Mouse (Mus musculus) lung, postnatal 0 days (tissue): Measurements from ENCODE around the gene Atp10a. TPM values are rescaled to one million over a fixed set of nuclear protein-coding genes. Genes with fewer than 3 reads are reported as not detected.

Source experiments
- ATAC-seq: fragments of 200-750 bp; cut with Nextera tagmentation; 2 replicates; pipeline ENCODE4 v1.8.0; 2017; ENCODE audit warnings: moderate library complexity
- DNase-seq: peaks from one replicate; pipeline ENCODE4 v3.0.0-alpha.2; 2016; ENCODE audit warnings: low spot score
- H3K27ac ChIP-seq: fragments of 300-500 bp; sonication (generic); 2 replicates; pipeline ENCODE4 v1.5.1; 2014; ENCODE audit warnings: antibody characterized with exemption, mild to moderate bottlenecking, low read length, mixed read lengths
- H3K27me3 ChIP-seq: fragments of 300-500 bp; sonication (generic); replicated peaks from 2 replicates; pipeline ENCODE4 v1.6.1; 2014; ENCODE audit warnings: low read length, mixed read lengths; ENCODE audit not compliant: insufficient read depth
- H3K36me3 ChIP-seq: fragments of 300-500 bp; sonication (generic); 2 replicates; pipeline ENCODE4 v1.6.1; 2014; ENCODE audit warnings: low read length, mixed read lengths; ENCODE audit not compliant: insufficient read depth
- H3K4me1 ChIP-seq: fragments of 300-500 bp; sonication (generic); 2 replicates; pipeline ENCODE4 v1.6.1; 2014; ENCODE audit warnings: antibody characterized with exemption, low read depth, low read length, mixed read lengths; ENCODE audit not compliant: insufficient read depth
- H3K4me2 ChIP-seq: fragments of 300-500 bp; sonication (generic); replicated peaks from 2 replicates; pipeline ENCODE4 v1.6.1; 2014; ENCODE audit warnings: low read depth, mild to moderate bottlenecking, low read length, moderate library complexity, mixed read lengths
- H3K4me3 ChIP-seq: fragments of 300-500 bp; sonication (generic); 2 replicates; pipeline ENCODE4 v1.5.1; 2014; ENCODE audit warnings: low read depth, low read length
- H3K9ac ChIP-seq: fragments of 300-500 bp; sonication (generic); replicated peaks from 2 replicates; pipeline ENCODE4 v1.6.1; 2014; ENCODE audit warnings: low read depth, mild to moderate bottlenecking
- H3K9me3 ChIP-seq: fragments of 300-500 bp; sonication (generic); 2 replicates; pipeline ENCODE4 v1.6.1; 2016; ENCODE audit warnings: low read length, mixed read lengths
- CTCF ChIP-seq: IDR thresholded peaks from 2 replicates; pipeline ENCODE4 v1.5.1; 2016; ENCODE audit warnings: antibody characterized with exemption, mild to moderate bottlenecking
- EP300 ChIP-seq: IDR thresholded peaks from 2 replicates; pipeline ENCODE4 v1.6.1; 2016; ENCODE audit warnings: antibody characterized with exemption, mild to moderate bottlenecking, control low read depth
- WGBS: fragments of 180-500 bp; shearing (Covaris S2); extraction: QIAGEN DNeasy Blood & Tissue Kit; methylation state at CpG from one replicate; pipeline ENCODE4 v1.1.7; 2014; 5-methylcytosine and 5-hydroxymethylcytosine counted together
- polyA plus RNA-seq: library from polyadenylated mRNA; unstranded; fragments of >200 nt; fragmentation: Nextera tagmentation; extraction: Ambion mirVana; gene quantifications from 2 replicates; pipeline ENCODE4 v1.2.1, GENCODE M21; 2015

The Atp10a gene
- polyA plus RNA-seq, 1 experiment from 2014 or later = 2.0 TPM

- Histone ChIP-seq H3K27ac (no peak overlapping the region), H3K9me3 (no peaks in the 10 kb centered on the region), H3K36me3 (no peaks in the 10 kb centered on the region), H3K4me1 (no peaks in the 10 kb centered on the region), H3K27me3 (no peaks in the 10 kb centered on the region), H3K9ac (no peak overlapping the region), H3K4me3 (no peak overlapping the region), H3K4me2 (no peak overlapping the region)
- TF ChIP-seq EP300 (no peak), CTCF (no peak)
- ATAC-seq (no peak), DNase-seq (no peak)
- 53% methylated on average over 1 of the region's 1 CpGs for WGBS
These were observed 54.3 kb downstream of the Atp10a start for GRCm38 (mm10) chr7:58710312-58710711.

DNA sequence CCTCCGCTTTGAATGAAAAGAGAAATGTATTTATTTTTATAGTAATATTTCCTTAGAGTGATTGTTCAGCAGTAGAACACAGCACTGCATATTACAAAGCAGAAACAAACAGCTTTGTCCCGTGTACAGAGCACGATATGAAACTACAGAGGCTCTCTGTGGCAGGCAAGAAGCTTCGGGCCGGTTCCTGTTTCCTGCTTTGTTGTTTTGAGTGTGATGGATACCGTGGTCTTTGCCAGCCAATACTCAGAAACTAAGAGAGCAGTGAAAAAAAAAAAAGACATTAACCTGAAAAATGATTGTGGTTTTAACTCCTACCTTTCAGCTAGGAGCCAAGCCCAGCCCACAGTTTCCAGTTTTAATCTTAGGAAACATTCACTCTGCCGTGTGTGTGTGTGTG is 55.8 kb downstream of the Atp10a start:
- Histone ChIP-seq H3K4me3 (no peak overlapping the region), H3K9me3 (no peaks in the 10 kb centered on the region), H3K4me1 (no peaks in the 10 kb centered on the region), H3K36me3 (no peaks in the 10 kb centered on the region), H3K27me3 (no peaks in the 10 kb centered on the region), H3K27ac (no peak overlapping the region), H3K9ac (no peak overlapping the region), H3K4me2 (no peak overlapping the region)
- no peak for TF ChIP-seq CTCF
- TF ChIP-seq EP300 = no peak
- DNase-seq = no peak
- 58% methylated on average over 7 of the region's 7 CpGs for whole genome bisulfite sequencing
- ATAC-seq = no peak

- no peak for ATAC-seq
- no peaks in the 10 kb centered on the region for H3K4me1 ChIP-seq
- no peak for TF ChIP-seq EP300
- TF ChIP-seq CTCF = no peak
- no peaks in the 10 kb centered on the region for H3K36me3 ChIP-seq
- no peak overlapping the region for H3K4me2 ChIP-seq
- H3K9ac ChIP-seq = no peak overlapping the region
- no peak overlapping the region for H3K27ac ChIP-seq
- WGBS = 35% methylated on average over 1 of the region's 1 CpGs
- no peak overlapping the region for H3K4me3 ChIP-seq
- no peaks in the 10 kb centered on the region for H3K9me3 ChIP-seq
- no peaks in the 10 kb centered on the region for H3K27me3 ChIP-seq
- no peak for DNase-seq
These were observed 59.7 kb downstream of the Atp10a start for GRCm38 (mm10) chr7:58715576-58716144.

GRCm38 (mm10) chr7:58716626-58717025 is 60.7 kb downstream of the Atp10a start:
- 85% methylated on average over 3 of the region's 3 CpGs for WGBS
- Histone ChIP-seq H3K9me3 (no peaks in the 10 kb centered on the region), H3K4me3 (no peak overlapping the region), H3K27me3 (no peaks in the 10 kb centered on the region), H3K4me2 (no peak overlapping the region), H3K36me3 (no peaks in the 10 kb centered on the region), H3K27ac (no peak overlapping the region), H3K9ac (no peak overlapping the region), H3K4me1 (no peaks in the 10 kb centered on the region)
- DNase-seq (no peak), ATAC-seq (no peak)
- no peak for TF ChIP-seq EP300
- TF ChIP-seq CTCF = no peak

DNA sequence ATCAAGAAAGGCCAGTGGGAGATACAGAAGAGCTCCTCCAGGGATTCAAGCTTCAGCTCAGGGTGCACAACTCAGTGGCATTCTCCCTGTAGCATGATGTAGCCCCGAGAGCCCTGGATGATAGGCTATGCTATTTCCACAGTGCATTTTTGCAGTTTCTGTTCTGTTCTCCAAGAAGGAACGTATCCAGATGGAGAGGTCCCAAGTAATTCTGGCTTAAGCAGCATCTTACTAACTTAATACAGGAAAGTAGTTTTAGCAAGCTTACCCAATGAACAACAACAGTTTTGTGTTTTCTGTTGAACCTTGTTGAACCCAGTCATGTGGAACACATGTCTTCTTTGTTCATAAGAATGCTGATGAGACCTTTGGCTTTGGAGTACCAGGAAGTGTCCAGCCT is 62.6 kb downstream of the Atp10a start:
- H3K4me2 ChIP-seq = no peak overlapping the region
- no peaks in the 10 kb centered on the region for H3K9me3 ChIP-seq
- H3K36me3 ChIP-seq = no peaks in the 10 kb centered on the region
- no peak overlapping the region for H3K4me3 ChIP-seq
- DNase-seq (no peak), ATAC-seq (no peak)
- H3K27ac ChIP-seq = no peak overlapping the region
- no peaks in the 10 kb centered on the region for H3K27me3 ChIP-seq
- no peaks in the 10 kb centered on the region for H3K4me1 ChIP-seq
- H3K9ac ChIP-seq = no peak overlapping the region
- 91% methylated on average over 2 of the region's 2 CpGs for WGBS
- TF ChIP-seq CTCF (no peak), EP300 (no peak)

- ATAC-seq (no peak), DNase-seq (no peak)
- Histone ChIP-seq H3K4me2 (no peak overlapping the region), H3K4me1 (no peaks in the 10 kb centered on the region), H3K4me3 (no peak overlapping the region), H3K9me3 (no peaks in the 10 kb centered on the region), H3K27ac (no peak overlapping the region), H3K9ac (no peak overlapping the region), H3K36me3 (no peaks in the 10 kb centered on the region), H3K27me3 (no peaks in the 10 kb centered on the region)
- 55% methylated on average over 4 of the region's 4 CpGs for WGBS
- TF ChIP-seq EP300 = no peak
- no peak for TF ChIP-seq CTCF
These were observed 63.4 kb downstream of the Atp10a start for GRCm38 (mm10) chr7:58719218-58719938.
